Mouse (Mus musculus): ENCODE results near the gene Wdr59. TPM values are rescaled to one million over a fixed set of nuclear protein-coding genes. Genes with fewer than 3 reads are reported as not detected.
A peak's percentile ranks its signal among the peaks of the same experiment; 100 is the strongest.

Wdr59 gene
- polyA plus RNA-seq, 1 experiment from 2014 or later, result 6.2 TPM

- Histone ChIP-seq H3K27ac (no peak overlapping the region), H3K4me2 (no peak overlapping the region), H3K4me1 (no peaks in the 10 kb centered on the region), H3K36me3 (no peaks in the 10 kb centered on the region), H3K9me3 (no peaks in the 10 kb centered on the region), H3K4me3 (no peak overlapping the region), H3K9ac (no peak overlapping the region), H3K27me3 (no peaks in the 10 kb centered on the region)
- 47% methylated on average over 11 of the region's 11 CpGs for WGBS
- no peak for ATAC-seq (ENCODE audit: insufficient number of reproducible peaks, low FRiP score, low TSS enrichment, low read depth)
Measured at GRCm38 (mm10) chr8:111435071-111435828, 86.6 kb downstream of the Wdr59 start.

GRCm38 (mm10) chr8:111424646-111425045, 97.2 kb downstream of the Wdr59 start:
- WGBS, result 90% methylated on average over 9 of the region's 9 CpGs
- Histone ChIP-seq H3K36me3 (no peaks in the 10 kb centered on the region), H3K27ac (no peak overlapping the region), H3K27me3 (no peaks in the 10 kb centered on the region), H3K4me2 (no peak overlapping the region), H3K9me3 (no peaks in the 10 kb centered on the region), H3K9ac (no peak overlapping the region), H3K4me3 (no peak overlapping the region), H3K4me1 (no peaks in the 10 kb centered on the region)
- ATAC-seq (ENCODE audit: insufficient number of reproducible peaks, low FRiP score, low TSS enrichment, low read depth), result no peak

- H3K9me3 ChIP-seq, result no peaks in the 10 kb centered on the region
- no peak overlapping the region for H3K4me3 ChIP-seq
- H3K27me3 ChIP-seq, result no peaks in the 10 kb centered on the region
- H3K4me2 ChIP-seq, result no peak overlapping the region
- WGBS, result 66% methylated on average over 11 of the region's 11 CpGs
- no peak overlapping the region for H3K27ac ChIP-seq
- no peak overlapping the region for H3K9ac ChIP-seq
- no peaks in the 10 kb centered on the region for H3K4me1 ChIP-seq
- H3K36me3 ChIP-seq, result no peaks in the 10 kb centered on the region
- ATAC-seq (ENCODE audit: insufficient number of reproducible peaks, low FRiP score, low TSS enrichment, low read depth), result no peak
Measured at GRCm38 (mm10) chr8:111424181-111424580, 97.7 kb downstream of the Wdr59 start.

GRCm38 (mm10) chr8:111422614-111423013, 99.3 kb downstream of the Wdr59 start:
- 47% methylated on average over 2 of the region's 2 CpGs for WGBS
- H3K4me2 ChIP-seq, result no peak overlapping the region

GRCm38 (mm10) chr8:111419171-111419570, 102.7 kb downstream of the Wdr59 start:
- Histone ChIP-seq H3K4me1 (no peaks in the 10 kb centered on the region), H3K27ac (no peak overlapping the region), H3K27me3 (no peaks in the 10 kb centered on the region), H3K9me3 (no peaks in the 10 kb centered on the region), H3K36me3 (no peaks in the 10 kb centered on the region), H3K4me3 (no peak overlapping the region), H3K4me2 (no peak overlapping the region), H3K9ac (no peak overlapping the region)
- 71% methylated on average over 3 of the region's 3 CpGs for WGBS
- ATAC-seq (ENCODE audit: insufficient number of reproducible peaks, low FRiP score, low TSS enrichment, low read depth), result 0 out of 2 replicates have a peak, but pooled peaks have one; percentile 19

More at GRCm38 (mm10) chr8:111422614-111423013, 99.3 kb downstream of the Wdr59 start:
- Histone ChIP-seq H3K27ac (no peak overlapping the region), H3K9ac (no peak overlapping the region), H3K4me3 (no peak overlapping the region), H3K36me3 (no peaks in the 10 kb centered on the region), H3K4me1 (no peaks in the 10 kb centered on the region), H3K9me3 (no peaks in the 10 kb centered on the region), H3K27me3 (no peaks in the 10 kb centered on the region)
- ATAC-seq (ENCODE audit: insufficient number of reproducible peaks, low FRiP score, low TSS enrichment, low read depth), result no peak

GRCm38 (mm10) chr8:111418601-111419000, 103.3 kb downstream of the Wdr59 start:
- no peak for ATAC-seq (ENCODE audit: insufficient number of reproducible peaks, low FRiP score, low TSS enrichment, low read depth)
- 34% methylated on average over 9 of the region's 9 CpGs for whole genome bisulfite sequencing
- Histone ChIP-seq H3K36me3 (no peaks in the 10 kb centered on the region), H3K27ac (no peak overlapping the region), H3K27me3 (no peaks in the 10 kb centered on the region), H3K9ac (no peak overlapping the region), H3K9me3 (no peaks in the 10 kb centered on the region), H3K4me2 (no peak overlapping the region), H3K4me3 (no peak overlapping the region), H3K4me1 (no peaks in the 10 kb centered on the region)

- no peaks in the 10 kb centered on the region for H3K27me3 ChIP-seq
- no peaks in the 10 kb centered on the region for H3K9me3 ChIP-seq
- H3K27ac ChIP-seq, result no peak overlapping the region
- ATAC-seq (ENCODE audit: insufficient number of reproducible peaks, low FRiP score, low TSS enrichment, low read depth), result no peak
- H3K4me3 ChIP-seq, result no peak overlapping the region
- no peak overlapping the region for H3K4me2 ChIP-seq
- WGBS, result 75% methylated on average over 10 of the region's 10 CpGs
- H3K36me3 ChIP-seq, result no peaks in the 10 kb centered on the region
- no peaks in the 10 kb centered on the region for H3K4me1 ChIP-seq
- H3K9ac ChIP-seq, result no peak overlapping the region
Measured at GRCm38 (mm10) chr8:111417222-111417621, 104.7 kb downstream of the Wdr59 start.

- no peak for ATAC-seq (ENCODE audit: insufficient number of reproducible peaks, low FRiP score, low TSS enrichment, low read depth)
- H3K4me3 ChIP-seq, result no peak overlapping the region
- H3K9me3 ChIP-seq, result no peaks in the 10 kb centered on the region
- no peak overlapping the region for H3K9ac ChIP-seq
- H3K27me3 ChIP-seq, result no peaks in the 10 kb centered on the region
- no peak overlapping the region for H3K4me2 ChIP-seq
- H3K27ac ChIP-seq, result no peak overlapping the region
- no peaks in the 10 kb centered on the region for H3K4me1 ChIP-seq
- WGBS, result 56% methylated on average over 4 of the region's 4 CpGs
- no peaks in the 10 kb centered on the region for H3K36me3 ChIP-seq
Measured at GRCm38 (mm10) chr8:111403391-111403790, 118.5 kb downstream of the Wdr59 start.

Small RNAs within 50 kb of the gene (microRNA-seq; reads per million reads assigned to microRNA genes)
- not detected for gene Mir1957b

Other genes with a start within 250 kb of the Wdr59 start
- 39.1 and 39.8 TPM in 2 replicates for gene Rfwd3, start 221.9 kb downstream of the Wdr59 start, polyA plus RNA-seq (2015; fragmentation: Nextera tagmentation; extraction: Ambion mirVana)
- 1.5 and 1.6 TPM in 2 replicates for gene Mlkl, start 183.9 kb downstream of the Wdr59 start, polyA plus RNA-seq (2015; fragmentation: Nextera tagmentation; extraction: Ambion mirVana)
- 0.12 TPM in 2 replicates for gene Fa2h, start 128.3 kb downstream of the Wdr59 start, polyA plus RNA-seq (2015; fragmentation: Nextera tagmentation; extraction: Ambion mirVana)
- 21.9 and 28.4 TPM in 2 replicates for gene Znrf1, start 14.0 kb upstream of the Wdr59 start, polyA plus RNA-seq (2015; fragmentation: Nextera tagmentation; extraction: Ambion mirVana)
- 1.0 and 1.1 TPM in 2 replicates for gene Ldhd, start 108.3 kb upstream of the Wdr59 start, polyA plus RNA-seq (2015; fragmentation: Nextera tagmentation; extraction: Ambion mirVana)
- 24.4 and 24.5 TPM in 2 replicates for gene Zfp1, start 121.3 kb upstream of the Wdr59 start, polyA plus RNA-seq (2015; fragmentation: Nextera tagmentation; extraction: Ambion mirVana)
- gene Ctrb1, start 168.9 kb upstream of the Wdr59 start, polyA plus RNA-seq (2015; fragmentation: Nextera tagmentation; extraction: Ambion mirVana), result 0.28 and 1.6 TPM in 2 replicates
- gene Bcar1, start 221.7 kb upstream of the Wdr59 start, polyA plus RNA-seq (2015; fragmentation: Nextera tagmentation; extraction: Ambion mirVana), result 35.3 and 35.4 TPM in 2 replicates

Data from limb, embryonic 15.5 days (tissue).